Mouse (Mus musculus) myocyte (in vitro differentiated cells): ENCODE results near the gene Gm7030. TPM values are rescaled to one million over a fixed set of nuclear protein-coding genes. Genes with fewer than 3 reads are reported as not detected.
A peak's percentile ranks its signal among the peaks of the same experiment; 100 is the strongest.
"Not testable (repeated sequence)": the region's sequence is repeated elsewhere in the genome, so short reads cannot be mapped to it uniquely, and the experiment has no call there.

Source experiments
- H3K27me3 ChIP-seq: one replicate; pipeline ENCODE4 v1.6.1; 2011; ENCODE audit not compliant: control insufficient read depth, insufficient read depth, insufficient read length
- H3K36me3 ChIP-seq: one replicate; pipeline ENCODE4 v1.6.1; 2011; ENCODE audit not compliant: control insufficient read depth, insufficient read depth
- H3K4me2 ChIP-seq: one replicate; pipeline ENCODE4 v1.6.1; 2011; ENCODE audit warnings: low read depth, control low read depth
- H3K4me3 ChIP-seq: one replicate; pipeline ENCODE4 v1.5.1; 2011; ENCODE audit warnings: mild to moderate bottlenecking, control low read depth, moderate library complexity
- H3K79me2 ChIP-seq: one replicate; pipeline ENCODE4 v1.6.1; 2011; ENCODE audit not compliant: control insufficient read depth, insufficient read depth
- H3ac ChIP-seq: one replicate; pipeline ENCODE4 v1.6.1; 2011; ENCODE audit not compliant: control insufficient read depth, insufficient read length
- CEBPB ChIP-seq: IDR thresholded peaks from 2 replicates; pipeline ENCODE4 v1.6.1; 2011; ENCODE audit warnings: mild to moderate bottlenecking, moderate library complexity; ENCODE audit not compliant: poor library complexity, insufficient read depth, severe bottlenecking
- E2F4 ChIP-seq: IDR thresholded peaks from one replicate; pipeline ENCODE4 v1.6.1; 2011; ENCODE audit warnings: mild to moderate bottlenecking, control low read depth, moderate library complexity; ENCODE audit not compliant: insufficient read depth
- MAX ChIP-seq: IDR thresholded peaks from one replicate; pipeline ENCODE4 v1.6.1; 2011; ENCODE audit warnings: low read depth, mild to moderate bottlenecking, control low read depth
- MYOD1 ChIP-seq, 3 experiments: IDR thresholded peaks; one replicate each; pipeline ENCODE4 v1.6.1; 2011; ENCODE audit warnings: control low read depth in 2 of 3, low read depth in 2 of 3, mild to moderate bottlenecking in 2 of 3, moderate library complexity in 1 of 3; ENCODE audit not compliant: insufficient read length in 2 of 3, control insufficient read depth in 1 of 3
- MYOG ChIP-seq, 3 experiments: IDR thresholded peaks; one replicate each; pipeline ENCODE4 v1.6.1; 2011; ENCODE audit warnings: control low read depth in 2 of 3, low read depth in 2 of 3, mild to moderate bottlenecking in 2 of 3; ENCODE audit not compliant: insufficient read length in 2 of 3, control insufficient read depth in 1 of 3, insufficient read depth in 1 of 3
- POLR2A ChIP-seq: IDR thresholded peaks from one replicate; pipeline ENCODE4 v1.6.1; 2011; ENCODE audit warnings: low read depth, mild to moderate bottlenecking, control low read depth, moderate library complexity; ENCODE audit not compliant: insufficient read length
- POLR2AphosphoS2 ChIP-seq: IDR thresholded peaks from one replicate; pipeline ENCODE4 v1.6.1; 2011; ENCODE audit warnings: low read depth, control low read depth; ENCODE audit not compliant: insufficient read length
- REST ChIP-seq: IDR thresholded peaks from one replicate; pipeline ENCODE4 v1.6.1; 2011; ENCODE audit warnings: mild to moderate bottlenecking, control low read depth, moderate library complexity; ENCODE audit not compliant: insufficient read depth, insufficient read length
- SRF ChIP-seq: IDR thresholded peaks from one replicate; pipeline ENCODE4 v1.6.1; 2011; ENCODE audit warnings: low read depth; ENCODE audit not compliant: control insufficient read depth, insufficient read length
- TCF12 ChIP-seq: IDR thresholded peaks from one replicate; pipeline ENCODE4 v1.6.1; 2011; ENCODE audit warnings: mild to moderate bottlenecking, control low read depth; ENCODE audit not compliant: poor library complexity, insufficient read depth, severe bottlenecking
- TCF3 ChIP-seq: IDR thresholded peaks from one replicate; pipeline ENCODE4 v1.6.1; 2011; ENCODE audit warnings: low read depth, control low read depth; ENCODE audit not compliant: insufficient read length
- USF1 ChIP-seq: IDR thresholded peaks from one replicate; pipeline ENCODE4 v1.6.1; 2011; ENCODE audit warnings: low read depth, mild to moderate bottlenecking, control low read depth, moderate library complexity
- polyA plus RNA-seq: library from polyadenylated mRNA; unstranded; fragments of >200 nt; fragmentation: generic; extraction: Trizol; gene quantifications from one replicate; pipeline ENCODE4 v1.2.1, GENCODE M21; 2012; ENCODE audit warnings: missing spikeins

Gene Gm7030
- polyA plus RNA-seq, 1 experiment: not detected

DNA sequence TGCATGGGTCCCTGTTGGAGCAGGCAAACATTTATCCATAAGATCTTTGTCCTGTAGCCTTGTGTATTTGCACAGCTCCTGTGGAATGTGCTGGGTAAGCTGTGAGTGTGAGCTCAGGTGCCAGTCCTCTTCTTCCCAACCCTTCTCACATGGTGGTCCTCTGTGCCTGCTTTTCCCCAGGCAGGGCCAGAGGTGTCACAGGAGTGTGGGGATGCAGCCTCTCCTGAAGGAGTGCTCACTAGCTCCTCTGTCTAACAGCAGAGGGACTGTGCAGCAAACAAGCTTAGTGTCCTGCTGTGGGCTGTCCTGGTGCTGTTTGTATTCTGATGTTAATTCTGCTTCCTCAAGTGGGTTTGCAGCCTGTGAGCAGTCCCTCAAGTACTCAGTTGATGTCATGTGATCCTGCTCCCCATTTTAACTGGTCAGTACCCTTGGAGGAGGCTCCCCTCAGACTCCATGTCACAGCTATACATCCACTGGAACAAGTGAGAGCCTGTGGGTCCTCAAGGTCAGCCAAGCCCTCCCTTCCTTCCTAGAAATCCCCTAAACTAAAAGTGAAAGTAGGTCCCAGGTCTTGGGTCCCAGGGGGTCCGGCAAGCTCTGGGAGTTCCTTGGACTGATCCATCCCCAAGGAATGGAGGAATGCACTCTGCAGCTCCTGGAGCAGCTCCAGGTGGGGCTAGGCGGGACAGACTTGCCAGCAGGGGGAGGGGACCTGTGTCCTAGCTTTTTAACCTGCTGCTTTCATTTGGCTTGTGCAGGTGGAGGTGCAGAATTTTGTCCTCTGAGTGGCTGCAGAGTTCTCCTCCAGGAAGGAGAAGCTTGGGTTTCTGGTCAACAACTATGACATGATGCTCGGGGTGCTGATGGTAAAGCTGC is 25.3 kb upstream of the Gm7030 start:
- Histone ChIP-seq H3K4me3 (no peak overlapping the region), H3K79me2 (no peaks in the 10 kb centered on the region), H3K36me3 (no peaks in the 10 kb centered on the region), H3ac (no peak overlapping the region), H3K4me2 (no peak overlapping the region), H3K27me3 (peaks cover 23% of the 10 kb centered on the region)
- TF ChIP-seq SRF: no peak
- TF ChIP-seq REST: no peak
- no peak for TF ChIP-seq MYOG (IDR thresholded peaks at IDR 0.05; ENCODE audit: control insufficient read depth in 1 of 3, insufficient read depth in 1 of 3, insufficient read length in 2 of 3, low read depth in 2 of 3)
- TF ChIP-seq MYOD1 (IDR thresholded peaks at IDR 0.05; ENCODE audit: control insufficient read depth in 1 of 3, insufficient read length in 2 of 3, low read depth in 2 of 3): no peak
- no peak for TF ChIP-seq POLR2AphosphoS2
- TF ChIP-seq TCF12: no peak
- TF ChIP-seq MAX: no peak
- no peak for TF ChIP-seq USF1
- no peak for TF ChIP-seq TCF3
- no peak for TF ChIP-seq E2F4
- TF ChIP-seq POLR2A: no peak
- no peak for TF ChIP-seq CEBPB

DNA sequence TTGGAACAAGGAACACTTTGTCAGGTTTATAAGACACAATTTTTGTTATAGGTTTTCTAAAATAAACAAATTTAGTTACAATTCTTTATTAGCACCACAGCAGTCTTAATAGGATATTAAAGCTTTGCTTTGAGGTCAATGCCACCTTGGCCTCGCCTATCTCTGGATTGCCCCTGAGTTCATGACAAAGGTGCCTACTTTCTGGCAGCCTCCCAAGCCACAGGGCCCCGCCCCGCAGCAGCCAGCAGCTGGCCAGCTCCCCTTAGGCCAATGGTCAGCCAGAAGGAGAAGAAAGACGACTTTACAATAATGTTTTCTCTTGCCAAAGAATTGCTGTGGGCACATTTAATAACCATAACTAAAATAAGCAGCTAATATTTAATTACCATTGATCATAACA is 22.0 kb upstream of the Gm7030 start:
- H3K79me2 ChIP-seq, H3K36me3 ChIP-seq, H3K4me3 ChIP-seq, H3K27me3 ChIP-seq, H3K4me2 ChIP-seq, H3ac ChIP-seq: not testable (repeated sequence)

DNA sequence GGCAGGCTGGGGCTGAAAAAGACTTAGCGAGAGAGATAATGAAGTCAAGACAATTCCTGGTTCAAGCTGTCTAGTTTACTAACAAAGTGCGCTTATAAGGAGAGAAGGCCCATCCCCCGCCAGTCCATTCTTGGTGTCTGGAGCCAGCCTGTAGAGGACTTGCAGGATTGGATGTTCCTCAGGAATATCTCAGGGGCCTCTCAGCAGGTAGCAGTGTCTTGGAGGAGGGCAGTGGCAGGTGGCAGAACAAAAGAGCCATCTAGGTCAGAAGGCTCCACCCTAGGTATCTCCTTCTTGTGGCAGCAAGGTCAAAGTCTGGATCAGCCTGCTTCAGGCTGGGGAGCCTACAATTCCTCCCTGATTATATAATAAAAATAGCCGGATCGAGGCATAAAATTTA is 19.2 kb upstream of the Gm7030 start:
- H3ac ChIP-seq, H3K4me2 ChIP-seq: not testable (repeated sequence)
- peaks cover 26% of the 10 kb centered on the region for H3K27me3 ChIP-seq

DNA sequence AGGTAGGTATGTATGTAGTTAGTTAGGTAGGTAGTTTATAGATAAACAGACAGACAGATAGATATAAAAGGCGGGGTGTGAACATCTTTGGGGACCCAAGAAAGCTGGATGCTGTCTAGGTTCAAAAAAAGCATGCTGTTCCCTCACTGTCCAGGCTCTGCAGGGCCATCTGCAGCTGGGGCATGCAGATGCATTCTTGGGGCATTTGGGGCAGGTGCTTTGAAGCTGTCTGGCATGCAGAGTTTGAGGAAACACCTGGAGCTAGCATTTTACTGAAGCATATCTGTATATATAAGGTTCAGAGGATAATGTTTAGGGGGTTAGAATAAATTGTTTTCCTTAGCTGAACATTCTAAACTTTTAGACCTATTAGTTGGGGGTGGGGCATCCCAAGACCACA is 17.7 kb upstream of the Gm7030 start:
- not testable (repeated sequence) for H3K36me3 ChIP-seq, H3K79me2 ChIP-seq, H3K4me2 ChIP-seq, H3K4me3 ChIP-seq, H3ac ChIP-seq
- H3K27me3 ChIP-seq: peaks cover 26% of the 10 kb centered on the region

More for the DNA sequence above, 19.2 kb upstream of the Gm7030 start:
- H3K79me2 ChIP-seq, H3K36me3 ChIP-seq, H3K4me3 ChIP-seq: not testable (repeated sequence)

DNA sequence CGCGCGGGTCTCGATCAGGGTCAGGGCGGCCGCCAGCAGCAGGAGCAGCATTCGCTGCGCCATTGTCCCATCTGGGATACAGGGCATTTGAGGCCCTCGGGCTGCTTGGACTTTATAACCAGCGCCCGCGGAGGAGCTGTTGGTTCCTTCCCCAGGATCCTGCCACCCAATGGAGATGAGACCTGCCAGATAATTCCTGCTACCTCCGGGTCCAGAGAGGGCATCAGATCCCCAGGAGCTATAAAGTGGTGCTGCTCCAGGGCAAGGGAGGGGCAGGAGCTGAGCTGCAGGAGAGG is 16.6 kb upstream of the Gm7030 start:
- H3K4me3 ChIP-seq, H3ac ChIP-seq, H3K79me2 ChIP-seq, H3K4me2 ChIP-seq, H3K36me3 ChIP-seq: not testable (repeated sequence)
- peaks cover 28% of the 10 kb centered on the region for H3K27me3 ChIP-seq

DNA sequence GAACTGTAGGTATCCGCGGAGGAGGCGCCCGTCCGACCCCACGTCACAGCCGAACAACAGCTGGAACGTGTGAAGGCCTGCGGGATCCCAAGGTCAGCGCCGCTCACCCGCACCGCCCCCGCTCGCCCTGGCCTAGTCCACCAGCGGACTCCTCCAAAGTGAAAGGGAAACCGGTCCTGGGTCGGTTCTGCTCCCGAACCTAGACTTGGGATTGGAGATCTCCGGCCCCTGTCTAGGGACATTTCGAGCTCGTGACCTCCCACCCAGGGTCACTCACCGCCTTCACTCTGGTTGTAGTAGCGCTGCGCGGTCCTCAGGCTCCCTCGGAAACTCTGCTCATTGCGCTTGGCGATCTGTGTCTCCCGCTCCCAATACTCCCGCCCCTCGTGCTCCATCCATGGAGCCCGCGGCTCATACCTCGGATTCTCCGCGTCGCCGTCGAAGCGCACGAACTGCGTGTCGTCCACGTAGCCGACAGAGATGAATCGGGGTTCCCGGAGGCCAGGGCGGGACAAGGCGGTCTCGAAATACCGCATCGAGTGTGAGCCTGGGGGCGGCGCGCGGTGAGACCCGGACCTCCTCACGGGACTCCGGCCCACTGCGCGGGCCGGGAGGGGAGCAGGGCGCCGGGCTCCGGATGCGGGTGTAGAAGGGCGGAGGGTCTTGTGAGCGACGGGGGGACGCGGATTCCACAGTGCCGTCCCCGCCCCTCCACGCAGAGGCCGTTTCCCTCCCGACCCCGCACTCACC is 16.1 kb upstream of the Gm7030 start:
- H3ac ChIP-seq: no peak overlapping the region
- H3K27me3 ChIP-seq: peaks cover 28% of the 10 kb centered on the region
- peak overlapping the region; percentile 44 for H3K4me2 ChIP-seq
- TF ChIP-seq POLR2A: no peak
- TF ChIP-seq MYOD1 (IDR thresholded peaks at IDR 0.05; ENCODE audit: control insufficient read depth in 1 of 3, insufficient read length in 2 of 3, low read depth in 2 of 3): no peak
- TF ChIP-seq E2F4: no peak
- TF ChIP-seq MYOG (IDR thresholded peaks at IDR 0.05; ENCODE audit: control insufficient read depth in 1 of 3, insufficient read depth in 1 of 3, insufficient read length in 2 of 3, low read depth in 2 of 3): no peak
- TF ChIP-seq SRF: no peak
- no peak for TF ChIP-seq REST
- no peak for TF ChIP-seq MAX
- no peak for TF ChIP-seq POLR2AphosphoS2
- TF ChIP-seq CEBPB: no peak
- TF ChIP-seq USF1: no peak
- no peak for TF ChIP-seq TCF12
- TF ChIP-seq TCF3: no peak
- no peak overlapping the region for H3K4me3 ChIP-seq
- H3K79me2 ChIP-seq: no peaks in the 10 kb centered on the region
- H3K36me3 ChIP-seq: no peaks in the 10 kb centered on the region

DNA sequence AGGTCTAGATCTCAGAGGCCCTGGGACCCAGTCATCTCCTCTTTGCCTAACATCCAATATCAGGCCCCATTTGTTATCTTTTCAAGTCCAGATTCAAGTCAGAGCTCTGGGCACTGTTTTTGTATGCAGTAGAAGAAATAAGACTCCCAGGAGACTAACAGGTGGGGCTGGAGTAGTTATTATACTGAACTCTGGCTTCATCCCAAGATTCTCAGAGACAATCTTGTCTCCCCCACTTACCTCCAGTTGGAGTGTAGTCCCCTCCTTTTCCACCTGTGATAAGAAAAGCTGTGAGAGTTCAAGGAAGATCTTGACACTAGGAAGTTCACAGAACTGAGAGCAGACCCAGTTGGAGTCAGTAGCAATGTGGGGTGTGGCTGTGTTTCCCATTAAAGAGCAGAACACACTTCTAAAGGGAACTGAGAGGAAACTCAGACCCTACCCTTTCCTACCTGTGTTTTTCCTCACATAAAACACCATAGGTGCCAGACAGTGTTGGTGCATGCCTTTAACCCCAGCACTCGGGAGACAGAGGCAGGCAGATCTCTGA is 7.1 kb upstream of the Gm7030 start:
- not testable (repeated sequence) for H3K4me3 ChIP-seq, H3K36me3 ChIP-seq, H3ac ChIP-seq, H3K79me2 ChIP-seq, H3K4me2 ChIP-seq
- H3K27me3 ChIP-seq: peaks cover 30% of the 10 kb centered on the region

DNA sequence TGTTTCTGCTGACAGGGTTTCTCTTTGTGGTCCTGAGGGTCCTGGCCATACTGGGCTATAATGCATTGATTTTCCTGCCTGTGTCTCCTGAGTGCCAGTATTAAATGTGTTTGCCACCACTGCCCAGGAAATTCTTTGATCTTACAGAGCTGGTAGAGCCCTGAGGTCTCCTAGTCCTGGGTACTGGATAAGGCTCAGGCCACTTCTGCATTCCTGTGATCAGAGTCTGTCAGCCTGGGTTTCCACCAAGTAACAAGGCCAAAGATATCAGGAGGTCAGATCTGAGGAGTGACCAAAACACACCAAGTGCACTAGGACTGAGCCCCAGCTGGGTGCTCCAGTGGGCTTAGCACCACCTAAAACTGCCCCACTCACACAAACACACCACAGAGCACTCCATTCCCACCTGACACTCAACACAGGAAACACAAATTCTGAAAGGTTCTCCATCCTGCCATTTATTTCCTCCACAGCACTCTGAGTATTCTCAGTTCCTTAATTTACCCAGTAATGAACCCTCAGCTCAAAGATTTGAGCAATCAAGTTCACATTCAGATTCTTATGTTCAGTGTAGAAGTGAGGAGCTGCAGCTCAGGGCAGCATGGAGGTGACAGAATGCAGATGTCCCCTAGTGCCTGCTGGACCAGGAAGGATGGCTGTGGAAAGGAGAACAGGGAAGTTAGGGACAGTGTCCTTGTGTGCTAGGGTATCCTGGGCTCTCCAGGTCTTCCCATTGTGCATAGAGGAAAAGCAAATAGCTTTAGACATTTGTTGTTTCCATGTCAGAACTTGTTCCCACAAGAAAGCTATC is 6.4 kb upstream of the Gm7030 start:
- not testable (repeated sequence) for H3K4me3 ChIP-seq, H3ac ChIP-seq, H3K4me2 ChIP-seq, H3K36me3 ChIP-seq, H3K79me2 ChIP-seq
- peaks cover 31% of the 10 kb centered on the region for H3K27me3 ChIP-seq
